Mouse (Mus musculus) liver, embryonic 11.5 days (tissue): ENCODE results near the gene Marc2. TPM values are rescaled to one million over a fixed set of nuclear protein-coding genes. Genes with fewer than 3 reads are reported as not detected.

ENCODE experiments used
- ATAC-seq: fragments of 200-750 bp; cut with Nextera tagmentation; replicated peaks from 2 replicates; pipeline ENCODE4 v1.8.0; 2017; ENCODE audit warnings: moderate number of reproducible peaks, mild to moderate bottlenecking, moderate TSS enrichment, moderate library complexity; ENCODE audit not compliant: low FRiP score
- DNase-seq: peaks from one replicate; pipeline ENCODE4 v3.0.0-alpha.2; 2017; ENCODE audit warnings: low spot score
- H3K27ac ChIP-seq: fragments of 300-500 bp; sonication (generic); 2 replicates; pipeline ENCODE4 v1.5.1; 2014; ENCODE audit warnings: mild to moderate bottlenecking, low read depth, low read length, control low read depth
- H3K27me3 ChIP-seq: fragments of 300-500 bp; sonication (generic); replicated peaks from 2 replicates; pipeline ENCODE4 v1.6.1; 2014; ENCODE audit warnings: low read length, mixed read lengths; ENCODE audit not compliant: control insufficient read depth, insufficient read depth
- H3K36me3 ChIP-seq: fragments of 300-500 bp; sonication (generic); 2 replicates; pipeline ENCODE4 v1.6.1; 2014; ENCODE audit warnings: mild to moderate bottlenecking, low read length, moderate library complexity, mixed read lengths; ENCODE audit not compliant: control insufficient read depth, insufficient read depth
- H3K4me1 ChIP-seq: fragments of 300-500 bp; sonication (generic); replicated peaks from 2 replicates; pipeline ENCODE4 v1.6.1; 2014; ENCODE audit warnings: low read length, mixed read lengths; ENCODE audit not compliant: control insufficient read depth, insufficient read depth
- H3K4me2 ChIP-seq: fragments of 300-500 bp; sonication (generic); 2 replicates; pipeline ENCODE4 v1.6.1; 2014; ENCODE audit warnings: mild to moderate bottlenecking, control low read depth, moderate library complexity
- H3K4me3 ChIP-seq: fragments of 300-500 bp; sonication (generic); 2 replicates; pipeline ENCODE4 v1.5.1; 2014; ENCODE audit warnings: low read depth, low read length, control low read depth
- H3K9ac ChIP-seq: fragments of 300-500 bp; sonication (generic); 2 replicates; pipeline ENCODE4 v1.6.1; 2014; ENCODE audit warnings: low read depth, low read length, control low read depth
- H3K9me3 ChIP-seq: fragments of 300-500 bp; sonication (generic); 2 replicates; pipeline ENCODE4 v1.6.1; 2016; ENCODE audit warnings: low read length, inconsistent platforms, mixed read lengths; ENCODE audit not compliant: control insufficient read depth
- WGBS: fragments of 180-500 bp; shearing (Covaris S2); extraction: QIAGEN DNeasy Blood & Tissue Kit; methylation state at CpG from one replicate; pipeline ENCODE4 v1.1.7; 2014; 5-methylcytosine and 5-hydroxymethylcytosine counted together
- polyA plus RNA-seq: library from polyadenylated mRNA; unstranded; fragments of >200 nt; fragmentation: Nextera tagmentation; extraction: Ambion mirVana; gene quantifications from 2 replicates; pipeline ENCODE4 v1.2.1, GENCODE M21; 2014

Gene Marc2
- polyA plus RNA-seq, 1 experiment from 2014 or later, result 250 TPM

DNA sequence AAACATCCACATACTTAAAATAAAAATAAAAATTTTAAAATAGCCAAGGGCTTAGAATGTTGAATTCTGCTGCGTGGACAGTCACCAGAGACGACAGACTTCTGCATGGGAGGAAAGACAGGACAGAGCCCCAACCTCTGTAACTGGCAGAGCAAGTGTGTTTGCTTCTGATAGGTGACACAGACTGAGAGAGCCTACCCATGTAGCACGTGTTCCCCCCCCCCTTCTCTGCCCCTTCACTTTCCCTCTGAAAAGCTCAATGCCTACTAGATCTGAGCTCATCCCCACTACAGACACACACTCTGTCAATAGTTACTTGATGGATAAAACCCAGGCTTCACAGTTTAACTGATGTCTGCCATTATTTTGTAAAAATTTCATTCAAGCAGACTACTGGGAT, 722 bp upstream of the Marc2 start:
- Histone ChIP-seq H3K9me3 (no peaks in the 10 kb centered on the region), H3K4me1 (peaks cover 37% of the 10 kb centered on the region), H3K4me2 (peak overlapping the region; percentile 95), H3K9ac (peak overlapping the region; percentile 95), H3K4me3 (peak overlapping the region; percentile 91), H3K36me3 (no peaks in the 10 kb centered on the region), H3K27ac (peak overlapping the region; percentile 86), H3K27me3 (no peaks in the 10 kb centered on the region)
- 26% methylated on average over 3 of the region's 3 CpGs for WGBS
- ATAC-seq, result peak; percentile 73
- no peak for DNase-seq

DNA sequence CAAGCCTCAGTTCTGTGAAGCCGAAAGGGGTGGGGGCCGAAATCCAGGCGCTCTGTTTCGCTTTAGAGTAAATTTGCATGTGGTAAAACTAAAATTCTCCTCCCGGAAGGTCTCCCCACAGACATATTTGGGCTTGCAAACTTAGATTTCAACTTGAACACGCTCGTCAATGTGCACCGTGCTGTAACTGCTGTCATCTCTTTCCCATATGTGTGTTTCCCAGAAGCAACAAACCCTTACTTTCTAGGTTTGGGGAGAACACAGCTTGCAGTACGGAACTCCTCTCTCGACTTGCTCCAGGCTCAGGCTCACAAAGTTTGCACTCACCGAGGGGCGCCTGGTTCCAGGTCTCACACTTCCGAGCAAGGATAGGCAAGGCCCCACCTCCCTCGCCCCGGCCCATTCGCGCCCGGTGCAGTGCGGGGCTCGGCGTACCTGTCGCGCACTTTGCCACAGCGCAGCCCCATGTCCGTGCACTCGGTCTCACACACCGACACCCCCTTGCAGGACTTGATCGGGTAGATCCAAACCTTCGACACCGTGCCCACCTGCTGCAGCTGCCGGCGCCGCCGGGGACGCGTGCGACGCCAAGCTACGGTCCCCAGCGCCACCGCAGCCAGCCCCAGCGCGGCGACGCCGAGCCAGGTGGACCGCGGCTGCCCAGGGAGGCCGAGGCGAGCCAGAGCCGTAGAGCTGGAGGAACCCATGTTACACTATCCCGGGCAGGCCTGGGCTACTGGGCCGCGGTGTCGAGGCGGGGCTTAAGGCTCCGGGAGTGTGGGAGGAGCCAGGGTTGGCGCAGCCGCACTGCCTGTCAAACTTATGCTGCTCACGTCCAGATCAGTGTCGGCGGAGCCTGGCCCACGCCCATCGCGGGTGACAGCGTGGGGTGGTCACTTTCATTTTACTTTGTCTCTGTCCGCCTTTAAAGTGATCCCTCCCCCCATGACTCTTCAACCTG, 860 bp downstream of the Marc2 start:
- Histone ChIP-seq H3K27me3 (no peaks in the 10 kb centered on the region), H3K9me3 (no peaks in the 10 kb centered on the region), H3K4me1 (peaks cover 29% of the 10 kb centered on the region), H3K9ac (peak overlapping the region; percentile 95), H3K36me3 (peaks cover 8% of the 10 kb centered on the region), H3K4me3 (peak overlapping the region; percentile 91), H3K27ac (peak overlapping the region; percentile 86), H3K4me2 (peak overlapping the region; percentile 95)
- under 1% methylated on average over 67 of the region's 67 CpGs for WGBS
- peak; percentile 88 for DNase-seq
- peak; percentile 95 for ATAC-seq

DNA sequence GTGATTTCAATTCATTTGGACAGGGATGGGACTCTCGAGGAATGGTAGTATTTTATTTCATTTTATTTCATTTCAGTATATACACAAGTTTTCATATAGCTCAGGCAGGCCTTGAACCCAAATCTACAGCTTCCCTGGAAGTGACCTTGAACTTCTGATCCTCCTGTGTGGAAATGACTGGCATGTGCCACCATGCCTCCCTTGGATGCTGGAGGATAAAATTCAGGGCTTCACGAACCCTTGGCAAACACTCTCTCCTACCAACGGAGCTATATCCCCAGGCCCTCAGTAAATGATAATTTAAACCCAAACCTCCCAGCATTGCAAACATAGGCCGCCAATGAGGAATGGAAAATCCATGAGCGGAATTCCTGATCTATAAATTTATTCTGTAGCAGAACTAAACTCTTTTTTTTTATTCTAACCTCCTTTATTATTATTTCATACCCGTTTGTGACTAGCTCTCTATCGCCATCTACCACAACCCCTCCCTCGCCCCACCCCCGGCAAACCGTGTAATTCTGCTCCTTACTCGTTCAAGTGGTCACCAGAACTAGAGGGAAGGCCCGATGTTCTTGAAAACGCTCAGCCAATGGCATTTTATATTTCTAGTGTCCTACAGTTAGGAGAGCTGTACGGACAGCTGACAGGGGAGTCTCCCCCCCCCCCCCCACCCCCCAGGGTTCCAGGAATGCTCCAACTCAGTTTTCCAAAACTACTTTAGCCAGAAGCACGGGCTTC, 1.8 kb downstream of the Marc2 start:
- Histone ChIP-seq H3K4me1 (peaks cover 29% of the 10 kb centered on the region), H3K4me2 (peak overlapping the region; percentile 95), H3K36me3 (peaks cover 14% of the 10 kb centered on the region), H3K9me3 (no peaks in the 10 kb centered on the region), H3K27ac (peak overlapping the region; percentile 86), H3K4me3 (peak overlapping the region; percentile 91), H3K9ac (peak overlapping the region; percentile 95), H3K27me3 (no peaks in the 10 kb centered on the region)
- DNase-seq (peak; percentile 56), ATAC-seq (no peak)
- 17% methylated on average over 15 of the region's 15 CpGs for WGBS

DNA sequence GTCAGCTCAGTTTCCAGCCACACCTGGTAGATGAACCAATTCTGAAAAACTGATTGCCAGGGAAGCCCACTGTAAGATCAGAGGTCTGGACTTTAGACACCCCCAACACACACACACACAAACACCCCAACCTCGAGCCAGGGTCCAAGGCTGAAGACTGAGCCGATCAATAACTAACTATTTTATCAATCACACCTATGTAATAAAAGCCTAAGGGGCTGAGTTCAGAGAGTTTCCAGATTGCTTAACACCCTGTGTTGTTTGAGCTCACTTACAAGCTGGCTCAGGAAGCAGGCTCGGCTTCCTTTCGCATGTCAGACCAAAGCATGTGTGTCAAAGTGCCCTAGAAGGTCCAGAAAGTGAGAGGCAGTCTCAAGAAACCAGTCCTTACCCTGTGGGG, 8.6 kb downstream of the Marc2 start:
- H3K36me3 ChIP-seq, result peaks cover 35% of the 10 kb centered on the region
- ATAC-seq (no peak), DNase-seq (no peak)

DNA sequence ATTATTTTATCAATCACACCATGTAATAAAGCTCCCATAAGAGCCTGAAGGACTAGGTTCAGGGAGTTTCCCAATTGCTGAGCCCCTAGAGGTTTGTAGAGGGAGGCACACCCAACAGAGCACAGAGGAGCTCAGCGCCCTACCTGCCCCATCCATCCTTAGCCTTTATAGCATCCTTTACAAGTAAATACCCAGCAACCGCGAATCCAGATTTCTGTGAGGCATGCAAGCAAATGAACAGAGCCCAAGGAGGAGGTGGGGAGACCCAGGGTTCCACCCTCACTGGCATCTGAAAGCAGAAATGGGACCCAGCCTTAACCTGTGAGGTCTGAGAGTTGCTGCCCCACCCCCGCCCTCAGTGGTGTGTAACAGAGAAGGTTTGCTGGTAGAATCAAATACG, 9.9 kb downstream of the Marc2 start:
- 77% methylated on average over 5 of the region's 5 CpGs for WGBS
- Histone ChIP-seq H3K9me3 (no peaks in the 10 kb centered on the region), H3K9ac (no peak overlapping the region), H3K27me3 (no peaks in the 10 kb centered on the region), H3K4me1 (peaks cover 3% of the 10 kb centered on the region; the same call in 1 of the 2 replicates), H3K27ac (no peak overlapping the region), H3K4me2 (no peak overlapping the region), H3K4me3 (no peak overlapping the region), H3K36me3 (peaks cover 48% of the 10 kb centered on the region)
- DNase-seq, result no peak
- no peak for ATAC-seq

More for the DNA sequence above, 8.6 kb downstream of the Marc2 start:
- Histone ChIP-seq H3K27ac (no peak overlapping the region), H3K4me3 (no peak overlapping the region), H3K9ac (no peak overlapping the region), H3K4me1 (peaks cover 10% of the 10 kb centered on the region; the same call in 1 of the 2 replicates), H3K9me3 (no peaks in the 10 kb centered on the region), H3K4me2 (no peak overlapping the region), H3K27me3 (no peaks in the 10 kb centered on the region)
- 68% methylated on average over 4 of the region's 4 CpGs for WGBS

DNA sequence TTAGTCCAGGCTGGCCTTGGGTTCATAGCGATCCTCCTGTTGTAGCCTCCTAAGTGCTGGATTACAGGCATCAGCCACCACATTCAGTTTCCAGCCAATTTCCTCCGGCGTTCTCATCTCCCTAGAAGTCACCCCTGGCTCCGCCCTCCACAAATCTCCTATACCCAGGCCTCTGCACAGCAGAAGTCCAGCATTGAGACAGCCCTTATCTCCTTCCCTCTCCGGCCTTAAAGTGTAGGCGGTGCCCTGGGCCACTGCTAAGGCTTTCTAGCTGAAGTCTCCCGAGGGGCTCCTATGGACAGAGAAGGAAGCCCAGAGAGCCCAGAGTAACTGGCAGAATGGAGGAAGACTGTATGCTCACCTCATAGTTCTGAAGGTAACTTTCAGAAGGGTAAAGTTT, 12.8 kb downstream of the Marc2 start:
- H3K4me2 ChIP-seq, result no peak overlapping the region
- H3K9ac ChIP-seq, result no peak overlapping the region
- 65% methylated on average over 7 of the region's 7 CpGs for WGBS
- peaks cover 49% of the 10 kb centered on the region for H3K36me3 ChIP-seq
- no peak overlapping the region for H3K4me3 ChIP-seq
- DNase-seq (no peak), ATAC-seq (peak; percentile 56; the same call in 1 of the 2 replicates)
- peaks cover 3% of the 10 kb centered on the region; the same call in 1 of the 2 replicates for H3K4me1 ChIP-seq
- H3K27ac ChIP-seq, result no peak overlapping the region
- no peaks in the 10 kb centered on the region for H3K9me3 ChIP-seq
- no peaks in the 10 kb centered on the region for H3K27me3 ChIP-seq

DNA sequence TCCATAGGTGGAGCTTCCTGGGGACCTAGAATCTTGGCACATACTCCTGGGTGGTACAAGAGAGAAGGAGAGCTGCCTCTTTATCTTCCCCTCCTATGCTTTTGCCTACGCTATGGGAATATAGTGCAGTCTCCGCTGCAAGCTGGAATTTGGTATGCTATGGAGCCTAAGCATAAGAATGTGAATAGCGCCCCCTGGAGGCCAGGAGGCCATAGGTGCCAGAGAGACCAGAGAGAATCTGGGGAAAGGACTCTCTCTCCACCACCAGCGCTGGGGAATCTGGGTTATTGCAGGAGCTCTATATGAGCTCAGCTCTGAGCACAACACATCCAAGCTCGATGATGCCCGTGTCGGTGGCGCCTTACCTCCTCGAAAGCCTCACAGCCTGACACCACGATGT, 14.0 kb downstream of the Marc2 start:
- H3K9me3 ChIP-seq, result no peaks in the 10 kb centered on the region
- no peak overlapping the region for H3K4me2 ChIP-seq
- H3K36me3 ChIP-seq, result peaks cover 47% of the 10 kb centered on the region
- H3K9ac ChIP-seq, result no peak overlapping the region
- DNase-seq (no peak), ATAC-seq (no peak)
- WGBS, result 81% methylated on average over 10 of the region's 10 CpGs
- no peaks in the 10 kb centered on the region for H3K27me3 ChIP-seq
- H3K27ac ChIP-seq, result no peak overlapping the region
- peaks cover 1% of the 10 kb centered on the region for H3K4me1 ChIP-seq
- no peak overlapping the region for H3K4me3 ChIP-seq

DNA sequence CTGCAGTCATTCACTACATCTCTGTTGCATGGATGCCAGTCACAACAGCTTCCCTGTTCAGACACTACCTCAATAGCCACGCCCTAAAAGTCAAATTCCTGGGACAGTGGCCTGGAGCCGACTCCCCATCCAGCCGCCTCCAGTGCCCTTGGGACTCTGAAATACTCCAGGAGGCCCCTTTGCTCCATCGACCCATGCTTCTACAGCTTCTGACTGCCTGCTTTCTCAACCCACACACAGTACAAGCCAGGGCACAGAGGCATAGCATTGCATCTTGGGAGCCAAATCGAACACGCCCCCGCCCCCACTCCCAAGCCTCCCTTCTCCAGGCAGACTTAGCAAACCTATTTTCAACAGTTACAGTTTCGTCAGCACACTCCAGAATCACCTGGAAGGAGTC, 16.4 kb downstream of the Marc2 start:
- Histone ChIP-seq H3K9me3 (no peaks in the 10 kb centered on the region), H3K27me3 (no peaks in the 10 kb centered on the region), H3K4me1 (peaks cover 6% of the 10 kb centered on the region), H3K4me2 (no peak overlapping the region), H3K4me3 (no peak overlapping the region), H3K9ac (no peak overlapping the region), H3K36me3 (peaks cover 38% of the 10 kb centered on the region), H3K27ac (no peak overlapping the region)
- 88% methylated on average over 8 of the region's 8 CpGs for WGBS
- DNase-seq (no peak), ATAC-seq (no peak)
